Mouse (Mus musculus) embryonic facial prominence, embryonic 12.5 days (tissue): ENCODE measurements at regions not wholly inside any gene's neighbourhood (a gene's known extent, or its start where the extent isn't known, plus 50 kb on each side); places are given as distances from the start of the nearest gene placed in this dataset. TPM values are rescaled to one million over a fixed set of nuclear protein-coding genes. Genes with fewer than 3 reads are reported as not detected.
"Not testable (repeated sequence)": the region's sequence is repeated elsewhere in the genome, so short reads cannot be mapped to it uniquely, and the experiment has no call there.

ENCODE experiments used
- ATAC-seq: fragments of 200-750 bp; cut with Nextera tagmentation; 2 replicates; pipeline ENCODE4 v1.8.0; 2017; ENCODE audit not compliant: insufficient number of reproducible peaks, insufficient read depth, low FRiP score, low TSS enrichment
- H3K27ac ChIP-seq: fragments of 300-500 bp; sonication (generic); 2 replicates; pipeline ENCODE4 v1.5.1; 2016; ENCODE audit warnings: mild to moderate bottlenecking
- H3K27me3 ChIP-seq: fragments of 300-500 bp; sonication (generic); 2 replicates; pipeline ENCODE4 v1.6.1; 2016; ENCODE audit warnings: mild to moderate bottlenecking, moderate library complexity
- H3K36me3 ChIP-seq: fragments of 300-500 bp; sonication (generic); 2 replicates; pipeline ENCODE4 v1.6.1; 2016; ENCODE audit warnings: mild to moderate bottlenecking
- H3K4me1 ChIP-seq: fragments of 300-500 bp; sonication (generic); 2 replicates; pipeline ENCODE4 v1.6.1; 2016
- H3K4me2 ChIP-seq: fragments of 300-500 bp; sonication (generic); replicated peaks from 2 replicates; pipeline ENCODE4 v1.6.1; 2016; ENCODE audit warnings: mild to moderate bottlenecking, moderate library complexity
- H3K4me3 ChIP-seq: fragments of 300-500 bp; sonication (generic); 2 replicates; pipeline ENCODE4 v1.5.1; 2016; ENCODE audit warnings: mild to moderate bottlenecking
- H3K9ac ChIP-seq: fragments of 300-500 bp; sonication (generic); 2 replicates; pipeline ENCODE4 v1.6.1; 2016; ENCODE audit warnings: mild to moderate bottlenecking, moderate library complexity
- H3K9me3 ChIP-seq: fragments of 300-500 bp; sonication (generic); 2 replicates; pipeline ENCODE4 v1.6.1; 2016; ENCODE audit warnings: mild to moderate bottlenecking, moderate library complexity
- WGBS: fragments of 180-500 bp; shearing (Covaris S2); methylation state at CpG from one replicate; pipeline ENCODE4 v1.1.7; 2016; 5-methylcytosine and 5-hydroxymethylcytosine counted together
- microRNA-seq: library from miRNA; unstranded; fragments of <30 nt; microRNA quantifications from one replicate; pipeline ENCODE4, GENCODE M21; 2017

- no peak overlapping the region for H3K4me2 ChIP-seq
- no peaks in the 10 kb centered on the region for H3K4me1 ChIP-seq
- no peaks in the 10 kb centered on the region for H3K9me3 ChIP-seq
- no peak overlapping the region for H3K9ac ChIP-seq
- H3K4me3 ChIP-seq, result no peak overlapping the region
- no peaks in the 10 kb centered on the region for H3K27me3 ChIP-seq
- no peak overlapping the region for H3K27ac ChIP-seq
- H3K36me3 ChIP-seq, result no peaks in the 10 kb centered on the region
- ATAC-seq, result no peak
Observed at GRCm38 (mm10) chr7:113705929-113706328, 59.9 kb upstream of the Spon1 start.

- no peak for ATAC-seq
- 88% methylated on average over 2 of the region's 2 CpGs for WGBS
- no peaks in the 10 kb centered on the region for H3K9me3 ChIP-seq
- no peak overlapping the region for H3K27ac ChIP-seq
- no peak overlapping the region for H3K4me2 ChIP-seq
- no peak overlapping the region for H3K4me3 ChIP-seq
- H3K27me3 ChIP-seq, result no peaks in the 10 kb centered on the region
- H3K9ac ChIP-seq, result no peak overlapping the region
- no peaks in the 10 kb centered on the region for H3K4me1 ChIP-seq
- no peaks in the 10 kb centered on the region for H3K36me3 ChIP-seq
Observed at GRCm38 (mm10) chr7:113707596-113707995, 58.2 kb upstream of the Spon1 start.

- H3K27ac ChIP-seq, result no peak overlapping the region
- no peak overlapping the region for H3K4me2 ChIP-seq
- no peak for ATAC-seq
- H3K4me3 ChIP-seq, result no peak overlapping the region
- H3K9ac ChIP-seq, result no peak overlapping the region
- H3K36me3 ChIP-seq, result no peaks in the 10 kb centered on the region
- WGBS, result 83% methylated on average over 2 of the region's 2 CpGs
- no peaks in the 10 kb centered on the region for H3K9me3 ChIP-seq
- H3K27me3 ChIP-seq, result no peaks in the 10 kb centered on the region
- no peaks in the 10 kb centered on the region for H3K4me1 ChIP-seq
Observed at GRCm38 (mm10) chr7:113710541-113711270, 55.1 kb upstream of the Spon1 start.

- not testable (repeated sequence) for ATAC-seq, H3K4me1 ChIP-seq, H3K36me3 ChIP-seq, H3K27me3 ChIP-seq, H3K9me3 ChIP-seq, H3K9ac ChIP-seq, H3K27ac ChIP-seq, H3K4me3 ChIP-seq, H3K4me2 ChIP-seq
- whole genome bisulfite sequencing, result 86% methylated on average over 3 of the region's 3 CpGs
Observed at GRCm38 (mm10) chr7:113711356-113711755, 54.4 kb upstream of the Spon1 start.

Small RNA genes in the stretch of these regions (microRNA-seq; reads per million reads assigned to microRNA genes)
- not detected for gene Gm23700
